Mouse (Mus musculus): ENCODE measurements at regions not wholly inside any gene's neighbourhood (a gene's known extent, or its start where the extent isn't known, plus 50 kb on each side); places are given as distances from the start of the nearest gene placed in this dataset.

DNA sequence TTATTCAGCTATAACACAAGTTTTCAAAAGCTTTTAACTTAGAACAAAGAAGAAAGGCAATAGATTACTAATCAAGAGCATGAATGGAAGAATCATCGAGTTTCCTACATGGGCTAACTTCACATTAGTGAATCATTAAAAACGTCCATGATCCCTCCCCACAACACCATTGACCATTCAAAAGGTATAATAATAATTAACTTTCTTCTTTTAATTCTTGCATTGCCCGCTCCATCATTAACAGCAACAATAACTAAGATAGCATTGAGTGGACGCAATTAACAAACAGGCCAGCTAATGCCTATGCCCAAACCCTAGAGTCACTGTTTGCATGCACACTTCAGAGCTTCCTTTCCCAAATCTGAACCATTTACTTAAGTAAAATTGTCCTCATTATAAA, 57.0 kb upstream of the Zcchc13 start:
- no peak overlapping the region for H3K4me3 ChIP-seq
- DNase-seq (ENCODE audit: low spot score in 2 of 2) = no peak
- no peak overlapping the region for H3K27ac ChIP-seq
- TF ChIP-seq CTCF (conservative IDR thresholded peaks at IDR 0.05) = no peak

DNA sequence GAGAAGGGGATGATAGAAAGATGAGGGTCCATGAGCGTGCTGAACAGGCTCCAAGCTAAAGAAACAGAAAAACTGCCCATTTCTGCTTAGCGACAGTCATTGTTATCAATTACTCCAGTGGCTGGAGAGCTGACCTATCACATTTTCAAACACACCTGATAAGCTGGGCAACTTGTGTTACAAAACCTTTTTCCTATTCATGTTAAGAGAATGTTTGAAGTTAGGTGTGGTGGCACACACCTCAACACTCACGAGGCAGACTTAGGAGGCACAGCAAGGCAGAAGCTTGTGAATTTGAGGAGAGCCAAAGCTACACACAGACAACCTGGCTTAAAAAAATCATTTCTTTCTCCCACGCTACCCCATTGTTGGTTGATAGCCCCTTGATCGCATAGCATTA, 50.9 kb upstream of the Zcchc13 start:
- Histone ChIP-seq H3K27ac (no peak overlapping the region), H3K4me3 (no peak overlapping the region)
- DNase-seq (ENCODE audit: low spot score in 2 of 2) = no peak
- TF ChIP-seq CTCF (conservative IDR thresholded peaks at IDR 0.05) = no peak

Small RNAs in the stretch of these regions (microRNA-seq; reads per million reads assigned to microRNA genes)
- gene Mir374b = 0 reads per million in 2 experiments
- gene Mir374c = 0 reads per million in 2 experiments
- gene Mir421 = 512 to 524 reads per million in 2 experiments

Measured in layer of hippocampus, adult 2 months (tissue).